Mouse (Mus musculus): ENCODE data around the gene Kif13a.

- TF ChIP-seq CTCF (IDR thresholded peaks at IDR 0.05; ENCODE audit: extremely low read depth, insufficient read length, insufficient replicate concordance, low read depth, low read length), result no peak
- no peak for TF ChIP-seq POLR2A (IDR thresholded peaks at IDR 0.05; ENCODE audit: low read depth, low read length)
These were observed 110.4 kb downstream of the Kif13a start for GRCm38 (mm10) chr13:46819202-46819728.
